Mouse (Mus musculus) hindbrain, embryonic 13.5 days (tissue): ENCODE results near the gene Tmem129. TPM values are rescaled to one million over a fixed set of nuclear protein-coding genes. Genes with fewer than 3 reads are reported as not detected.
A peak's percentile ranks its signal among the peaks of the same experiment; 100 is the strongest.

Source experiments
- ATAC-seq: fragments of 200-750 bp; cut with Nextera tagmentation; 2 replicates; pipeline ENCODE4 v1.8.0; 2017; ENCODE audit warnings: moderate TSS enrichment; ENCODE audit not compliant: low FRiP score
- H3K27ac ChIP-seq: fragments of 300-500 bp; sonication (generic); 2 replicates; pipeline ENCODE4 v1.5.1; 2015; ENCODE audit warnings: inconsistent platforms, mild to moderate bottlenecking, moderate library complexity
- H3K27me3 ChIP-seq: fragments of 300-500 bp; sonication (generic); 2 replicates; pipeline ENCODE4 v1.6.1; 2015; ENCODE audit warnings: mild to moderate bottlenecking, inconsistent platforms
- H3K36me3 ChIP-seq: fragments of 300-500 bp; sonication (generic); 2 replicates; pipeline ENCODE4 v1.6.1; 2015; ENCODE audit warnings: mild to moderate bottlenecking, inconsistent platforms
- H3K4me1 ChIP-seq: fragments of 300-500 bp; sonication (generic); replicated peaks from 2 replicates; pipeline ENCODE4 v1.6.1; 2015; ENCODE audit warnings: inconsistent platforms
- H3K4me2 ChIP-seq: fragments of 300-500 bp; sonication (generic); 2 replicates; pipeline ENCODE4 v1.6.1; 2015; ENCODE audit warnings: inconsistent platforms, mild to moderate bottlenecking, moderate library complexity
- H3K4me3 ChIP-seq: fragments of 300-500 bp; sonication (generic); 2 replicates; pipeline ENCODE4 v1.5.1; 2015; ENCODE audit warnings: mild to moderate bottlenecking, inconsistent platforms
- H3K9ac ChIP-seq: fragments of 300-500 bp; sonication (generic); 2 replicates; pipeline ENCODE4 v1.6.1; 2015; ENCODE audit warnings: mild to moderate bottlenecking, inconsistent platforms
- H3K9me3 ChIP-seq: fragments of 300-500 bp; sonication (generic); 2 replicates; pipeline ENCODE4 v1.6.1; 2016; ENCODE audit warnings: inconsistent platforms
- WGBS: fragments of 180-500 bp; shearing (Covaris S2); methylation state at CpG from one replicate; pipeline ENCODE4 v1.1.7; 2015; 5-methylcytosine and 5-hydroxymethylcytosine counted together
- polyA plus RNA-seq: library from polyadenylated mRNA; unstranded; fragments of >200 nt; fragmentation: Nextera tagmentation; extraction: Ambion mirVana; gene quantifications from 2 replicates; pipeline ENCODE4 v1.2.1, GENCODE M21; 2015

The Tmem129 gene
- polyA plus RNA-seq, 1 experiment from 2014 or later, result 28.7 TPM

DNA sequence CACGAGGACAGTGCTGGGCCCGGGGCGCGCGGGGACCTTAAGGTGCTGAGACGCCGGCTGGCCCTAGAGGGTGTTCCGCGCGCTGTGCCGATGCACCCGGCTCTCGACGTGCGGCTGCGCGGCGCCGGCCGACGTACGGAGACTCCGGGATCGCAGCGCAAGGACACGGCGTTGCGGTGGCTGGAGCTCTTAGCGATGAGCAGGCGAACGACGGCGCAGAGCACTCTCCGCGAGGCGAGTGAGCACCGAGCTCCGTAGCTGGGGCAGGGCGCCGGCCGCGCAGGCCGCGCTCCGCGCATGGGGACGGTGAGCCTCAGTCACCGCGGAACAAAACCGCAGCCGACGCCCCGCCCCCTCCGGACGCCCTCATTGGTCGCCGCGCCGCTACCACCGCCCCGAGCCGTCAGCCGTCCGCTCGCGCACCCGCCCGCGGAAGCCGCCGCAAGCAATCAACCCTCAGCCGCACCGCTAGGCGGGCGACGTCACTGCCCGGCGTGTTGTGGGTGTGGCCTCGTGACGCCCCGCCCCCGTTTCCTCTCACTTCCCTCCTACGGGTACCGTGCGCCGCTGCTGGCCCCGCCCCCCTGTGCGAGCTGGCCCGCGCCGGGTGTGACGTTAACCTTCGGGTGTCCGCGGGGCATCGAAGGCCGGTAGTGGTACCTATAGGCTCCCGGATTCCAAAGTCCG is 28.8 kb downstream of the Tmem129 start, which contains the start of the genes Fam53a and Gm9903:
Fam53a (minus strand) TSS at position 335 of the 687 bp plus-strand sequence.
Gm9903 (plus strand) TSS at position 625 of the 687 bp plus-strand sequence.
- Histone ChIP-seq H3K4me2 (peak within 1 kb of the TSS; percentile 94), H3K9ac (peak within 1 kb of the TSS; percentile 80), H3K27me3 (no peaks in the 10 kb centered on the region), H3K36me3 (no peaks in the 10 kb centered on the region), H3K9me3 (no peaks in the 10 kb centered on the region), H3K27ac (peak within 1 kb of the TSS; percentile 91), H3K4me1 (peaks cover 25% of the 10 kb centered on the region), H3K4me3 (peak within 1 kb of the TSS; percentile 65)
- peak; percentile 97 for ATAC-seq
- under 1% methylated on average over 90 of the region's 99 CpGs for WGBS

- no peaks in the 10 kb centered on the region for H3K27me3 ChIP-seq
- peaks cover 25% of the 10 kb centered on the region for H3K4me1 ChIP-seq
- ATAC-seq, result no peak
- whole genome bisulfite sequencing, result under 1% methylated on average over 24 of the region's 24 CpGs
- H3K27ac ChIP-seq, result peak overlapping the region; percentile 91
- H3K36me3 ChIP-seq, result no peaks in the 10 kb centered on the region
- H3K4me3 ChIP-seq, result peak overlapping the region; percentile 65
- no peaks in the 10 kb centered on the region for H3K9me3 ChIP-seq
- peak overlapping the region; percentile 94 for H3K4me2 ChIP-seq
- peak overlapping the region; percentile 80 for H3K9ac ChIP-seq
Observed at GRCm38 (mm10) chr5:33628820-33629300, 29.4 kb downstream of the Tmem129 start.

GRCm38 (mm10) chr5:33627968-33628367 is 30.2 kb downstream of the Tmem129 start:
- ATAC-seq, result no peak
- WGBS, result 44% methylated on average over 4 of the region's 4 CpGs
- Histone ChIP-seq H3K4me2 (peak overlapping the region; percentile 94), H3K4me1 (peaks cover 32% of the 10 kb centered on the region), H3K36me3 (no peaks in the 10 kb centered on the region), H3K27me3 (no peaks in the 10 kb centered on the region), H3K9ac (0 out of 2 replicates have a peak overlapping the region, but pooled peaks have one; percentile 49), H3K9me3 (no peaks in the 10 kb centered on the region), H3K4me3 (peak overlapping the region; percentile 65; the same call in 1 of the 2 replicates), H3K27ac (no peak overlapping the region)

- Histone ChIP-seq H3K9ac (no peak overlapping the region), H3K4me2 (no peak overlapping the region), H3K4me1 (peaks cover 21% of the 10 kb centered on the region), H3K27ac (0 out of 2 replicates have a peak overlapping the region, but pooled peaks have one; percentile 1), H3K27me3 (no peaks in the 10 kb centered on the region), H3K4me3 (no peak overlapping the region), H3K36me3 (no peaks in the 10 kb centered on the region), H3K9me3 (no peaks in the 10 kb centered on the region)
- 70% methylated on average over 3 of the region's 3 CpGs for WGBS
- no peak for ATAC-seq
Observed at GRCm38 (mm10) chr5:33623766-33624165, 34.5 kb downstream of the Tmem129 start.

DNA sequence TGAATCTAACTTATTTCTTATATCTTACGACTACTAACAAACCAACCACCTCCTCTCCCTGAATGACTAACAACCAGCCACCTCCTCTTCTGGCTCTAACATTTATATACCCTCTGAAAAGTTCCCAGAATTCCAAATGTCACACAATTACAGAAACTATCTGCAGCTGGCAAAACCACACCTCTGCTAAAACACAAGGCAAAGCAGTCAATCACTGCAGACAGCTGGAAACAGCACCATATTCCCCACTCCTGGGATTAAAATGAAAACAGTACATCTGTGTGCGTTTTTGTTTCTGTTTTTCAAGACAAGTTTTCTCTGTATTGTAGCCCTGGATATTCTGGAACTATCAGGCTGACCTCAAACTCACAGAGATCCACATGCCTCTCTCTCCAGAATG is 35.5 kb downstream of the Tmem129 start:
- 93% methylated on average over 2 of the region's 2 CpGs for WGBS
- no peak for ATAC-seq
- Histone ChIP-seq H3K9me3 (no peaks in the 10 kb centered on the region), H3K27me3 (no peaks in the 10 kb centered on the region), H3K36me3 (no peaks in the 10 kb centered on the region), H3K9ac (no peak overlapping the region), H3K4me1 (peaks cover 11% of the 10 kb centered on the region), H3K4me3 (no peak overlapping the region), H3K4me2 (no peak overlapping the region), H3K27ac (no peak overlapping the region)

DNA sequence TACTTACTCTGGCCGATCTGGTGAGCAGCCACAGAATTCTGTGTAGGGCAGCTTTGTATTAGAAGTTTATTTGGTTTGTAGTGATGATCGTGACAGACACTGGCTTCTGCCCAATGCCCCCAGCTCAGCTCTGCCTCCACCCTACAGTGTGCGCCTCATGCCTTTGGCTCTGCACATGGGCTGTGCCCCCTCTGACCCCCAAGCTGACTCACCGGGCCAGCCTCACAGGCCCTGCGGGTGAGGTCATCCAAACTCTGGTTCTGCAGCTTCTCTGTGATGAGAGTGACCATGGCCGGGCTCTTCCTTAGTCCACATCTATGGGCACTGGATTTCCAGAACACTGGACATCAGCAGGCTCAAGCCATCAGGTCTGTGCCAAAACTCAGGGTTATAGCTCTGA is 43.8 kb downstream of the Tmem129 start:
- Histone ChIP-seq H3K4me3 (no peak overlapping the region), H3K9me3 (no peaks in the 10 kb centered on the region), H3K27me3 (no peaks in the 10 kb centered on the region), H3K4me2 (no peak overlapping the region), H3K27ac (no peak overlapping the region), H3K36me3 (peaks cover 43% of the 10 kb centered on the region), H3K9ac (no peak overlapping the region), H3K4me1 (no peaks in the 10 kb centered on the region)
- 89% methylated on average over 6 of the region's 6 CpGs for WGBS
- no peak for ATAC-seq

DNA sequence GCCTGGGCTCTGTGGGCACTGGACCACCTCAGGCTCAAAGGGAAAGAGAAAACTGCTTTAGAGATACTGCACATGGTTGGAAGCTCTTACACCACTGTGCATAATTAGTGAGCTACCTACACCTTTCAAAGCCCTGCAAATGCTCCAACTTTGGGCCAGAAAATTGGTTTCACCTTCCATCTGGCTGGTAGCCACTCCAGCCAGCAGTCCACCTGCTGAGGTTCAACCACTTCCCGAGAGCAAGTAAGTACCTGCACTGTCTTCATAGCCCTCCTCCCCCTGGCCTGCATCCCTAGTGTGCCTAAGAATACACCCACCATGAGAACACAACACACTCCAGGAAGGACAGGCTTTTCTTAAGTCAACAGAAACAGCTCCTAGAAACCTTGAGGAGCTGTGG is 46.4 kb downstream of the Tmem129 start:
- peaks cover 67% of the 10 kb centered on the region for H3K36me3 ChIP-seq
- H3K4me3 ChIP-seq, result no peak overlapping the region
- no peak overlapping the region for H3K27ac ChIP-seq
- no peaks in the 10 kb centered on the region for H3K27me3 ChIP-seq
- no peak overlapping the region for H3K4me2 ChIP-seq
- ATAC-seq, result no peak
- no peaks in the 10 kb centered on the region for H3K4me1 ChIP-seq
- WGBS, result 100% methylated on average over 1 of the region's 1 CpGs
- H3K9ac ChIP-seq, result no peak overlapping the region
- H3K9me3 ChIP-seq, result no peaks in the 10 kb centered on the region

GRCm38 (mm10) chr5:33609226-33609625 is 49.0 kb downstream of the Tmem129 start:
- Histone ChIP-seq H3K9me3 (no peaks in the 10 kb centered on the region), H3K36me3 (peaks cover 79% of the 10 kb centered on the region), H3K9ac (no peak overlapping the region), H3K4me3 (no peak overlapping the region), H3K27ac (no peak overlapping the region), H3K4me2 (no peak overlapping the region), H3K4me1 (no peaks in the 10 kb centered on the region), H3K27me3 (no peaks in the 10 kb centered on the region)
- 93% methylated on average over 1 of the region's 1 CpGs for WGBS
- ATAC-seq, result no peak

GRCm38 (mm10) chr5:33607434-33607833 is 50.8 kb downstream of the Tmem129 start:
- Histone ChIP-seq H3K4me2 (no peak overlapping the region), H3K4me1 (no peaks in the 10 kb centered on the region), H3K27ac (no peak overlapping the region), H3K4me3 (no peak overlapping the region), H3K27me3 (no peaks in the 10 kb centered on the region), H3K36me3 (peaks cover 66% of the 10 kb centered on the region), H3K9me3 (no peaks in the 10 kb centered on the region), H3K9ac (no peak overlapping the region)
- WGBS, result 96% methylated on average over 15 of the region's 15 CpGs
- no peak for ATAC-seq

DNA sequence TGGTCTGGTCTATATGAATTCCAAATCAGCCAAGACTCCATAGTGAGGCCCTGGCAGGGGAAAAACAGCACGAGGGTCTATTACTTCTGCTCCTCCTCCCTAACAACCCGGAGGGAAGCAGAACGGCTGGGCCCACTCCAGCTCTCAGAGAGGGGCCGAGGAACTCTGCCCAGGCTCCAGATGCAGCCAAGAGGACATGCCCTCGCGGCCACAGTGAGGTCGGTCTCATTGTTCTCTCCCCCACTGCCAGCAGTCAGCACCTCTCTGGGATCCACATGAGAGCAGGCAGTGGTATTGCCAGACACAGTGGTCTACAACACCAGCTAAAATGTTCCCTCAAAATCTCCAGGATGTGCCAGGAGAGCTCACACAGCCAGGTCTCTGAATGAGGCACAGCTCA is 51.6 kb downstream of the Tmem129 start:
- Histone ChIP-seq H3K9me3 (no peaks in the 10 kb centered on the region), H3K9ac (no peak overlapping the region), H3K27ac (no peak overlapping the region), H3K36me3 (peaks cover 58% of the 10 kb centered on the region), H3K27me3 (no peaks in the 10 kb centered on the region), H3K4me1 (no peaks in the 10 kb centered on the region), H3K4me2 (no peak overlapping the region), H3K4me3 (no peak overlapping the region)
- 84% methylated on average over 7 of the region's 7 CpGs for WGBS
- no peak for ATAC-seq

GRCm38 (mm10) chr5:33605314-33605713 is 52.9 kb downstream of the Tmem129 start:
- WGBS, result 92% methylated on average over 5 of the region's 5 CpGs
- peaks cover 54% of the 10 kb centered on the region for H3K36me3 ChIP-seq
- H3K4me2 ChIP-seq, result no peak overlapping the region
- H3K27me3 ChIP-seq, result no peaks in the 10 kb centered on the region
- H3K9me3 ChIP-seq, result no peaks in the 10 kb centered on the region
- no peak overlapping the region for H3K27ac ChIP-seq
- no peak overlapping the region for H3K4me3 ChIP-seq
- no peaks in the 10 kb centered on the region for H3K4me1 ChIP-seq
- no peak overlapping the region for H3K9ac ChIP-seq
- no peak for ATAC-seq
